Mouse (Mus musculus) brain, embryonic 14.5 days (tissue): ENCODE measurements around the gene Whamm.

Experiments used
- CTCF ChIP-seq: fragments of 200-500 bp; IDR thresholded peaks from 2 replicates; pipeline ENCODE4 v1.5.1; 2012; ENCODE audit warnings: inconsistent platforms, mild to moderate bottlenecking, moderate library complexity, borderline replicate concordance; ENCODE audit not compliant: insufficient read depth, insufficient read length; ENCODE audit errors: extremely low read depth
- POLR2A ChIP-seq: fragments of 200-500 bp; IDR thresholded peaks from 2 replicates; pipeline ENCODE4 v1.6.1; 2012; ENCODE audit warnings: mild to moderate bottlenecking, inconsistent platforms, borderline replicate concordance; ENCODE audit not compliant: poor library complexity, insufficient read depth, insufficient read length, severe bottlenecking; ENCODE audit errors: extremely low read depth

GRCm38 (mm10) chr7:81565381-81566055 is 5.5 kb upstream of the Whamm start:
- no peak for TF ChIP-seq CTCF
- TF ChIP-seq POLR2A: no peak
